Mouse (Mus musculus): ENCODE results near the gene Diaph3. TPM values are rescaled to one million over a fixed set of nuclear protein-coding genes. Genes with fewer than 3 reads are reported as not detected.

Diaph3 gene
- polyA plus RNA-seq, 1 experiment from 2014 or later: 15.3 TPM

DNA sequence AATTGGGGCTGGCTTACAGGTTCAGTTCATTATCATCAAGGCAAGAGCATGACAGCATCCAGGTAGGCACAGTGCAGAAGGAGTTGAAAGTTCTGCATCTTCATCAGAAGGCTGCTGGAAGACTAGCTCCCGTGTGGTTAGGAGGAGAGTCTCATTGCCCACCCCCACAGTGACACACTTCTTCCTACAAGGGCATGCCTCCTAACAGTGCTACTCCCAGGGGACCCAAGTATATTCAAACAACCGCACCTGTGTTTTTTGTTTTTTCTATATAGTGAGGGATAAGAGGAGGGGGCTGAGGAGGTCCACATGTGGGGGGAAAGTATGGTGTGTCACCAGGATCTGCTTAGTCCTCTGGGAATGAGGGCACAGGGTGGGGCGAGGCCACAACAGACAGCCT, 4.3 kb upstream of the Diaph3 start:
- no peaks in the 10 kb centered on the region for H3K27me3 ChIP-seq (ENCODE audit: control insufficient read depth, insufficient read depth, low read length)
- no peaks in the 10 kb centered on the region for H3K9me3 ChIP-seq (ENCODE audit: control insufficient read depth, low read length)
- no peak overlapping the region for H3K4me3 ChIP-seq (ENCODE audit: control insufficient read depth in 1 of 2, insufficient read depth in 1 of 2, low read depth in 1 of 2, low read length in 2 of 2)
- H3K4me2 ChIP-seq (ENCODE audit: low read length): no peak overlapping the region
- H3K9ac ChIP-seq (ENCODE audit: low read length): no peak overlapping the region
- no peak overlapping the region for H3K27ac ChIP-seq (replicated peaks in 1 of 2; ENCODE audit: control insufficient read depth in 1 of 2, insufficient read depth in 1 of 2, low read depth in 2 of 2, low read length in 2 of 2)
- ATAC-seq (ENCODE audit: insufficient number of reproducible peaks, insufficient read depth, low FRiP score, low read depth): no peak
- H3K4me1 ChIP-seq (ENCODE audit: control insufficient read depth in 2 of 2, insufficient read depth in 2 of 2, low read length in 2 of 2): peaks cover 3 to 5% of the 10 kb centered on the region in 2 experiments; a peak in 1 of 4 replicates
- WGBS: 78% methylated on average over 3 of the region's 3 CpGs
- H3K36me3 ChIP-seq (ENCODE audit: control insufficient read depth, insufficient read depth, low read length): no peaks in the 10 kb centered on the region

DNA sequence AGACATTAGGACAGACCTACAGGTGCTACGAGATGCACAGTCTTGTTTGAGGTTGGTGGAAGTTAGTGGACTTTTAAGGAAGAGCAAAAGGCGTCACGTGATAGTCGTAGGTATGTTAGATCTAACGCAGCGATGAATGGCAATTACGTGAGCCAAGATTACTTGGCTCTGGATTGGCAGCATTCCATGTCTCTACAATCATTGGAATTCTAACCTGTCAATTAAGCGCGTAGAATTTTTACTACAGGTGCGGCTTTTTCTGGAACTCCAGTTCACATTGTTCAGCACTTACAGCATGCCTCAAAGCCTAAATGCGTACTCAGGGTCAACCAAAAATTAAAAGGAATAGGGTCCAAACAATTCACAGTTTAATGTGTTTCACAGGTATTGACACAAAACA, 742 bp upstream of the Diaph3 start:
- WGBS: 66% methylated on average over 11 of the region's 11 CpGs
- H3K9ac ChIP-seq (ENCODE audit: low read length): peak overlapping the region; percentile 74; the same call in 1 of the 2 replicates
- no peak overlapping the region for H3K27ac ChIP-seq (replicated peaks in 1 of 2; ENCODE audit: control insufficient read depth in 1 of 2, insufficient read depth in 1 of 2, low read depth in 2 of 2, low read length in 2 of 2)
- H3K4me2 ChIP-seq (ENCODE audit: low read length): peak overlapping the region; percentile 76
- H3K4me1 ChIP-seq (ENCODE audit: control insufficient read depth in 2 of 2, insufficient read depth in 2 of 2, low read length in 2 of 2): peaks cover 3 to 8% of the 10 kb centered on the region in 2 experiments; a peak in 2 of 4 replicates
- H3K9me3 ChIP-seq (ENCODE audit: control insufficient read depth, low read length): no peaks in the 10 kb centered on the region
- H3K4me3 ChIP-seq (ENCODE audit: control insufficient read depth in 1 of 2, insufficient read depth in 1 of 2, low read depth in 1 of 2, low read length in 2 of 2): peak overlapping the region; percentile 19 to 78; a peak in 3 of 4 replicates
- H3K36me3 ChIP-seq (ENCODE audit: control insufficient read depth, insufficient read depth, low read length): 0 out of 2 replicates have a peak, but pooled peaks cover 3% of the 10 kb centered on the region
- no peaks in the 10 kb centered on the region for H3K27me3 ChIP-seq (ENCODE audit: control insufficient read depth, insufficient read depth, low read length)
- ATAC-seq (ENCODE audit: insufficient number of reproducible peaks, insufficient read depth, low FRiP score, low read depth): no peak

GRCm38 (mm10) chr14:87140327-87140962, 590 bp downstream of the Diaph3 start:
- WGBS: 2% methylated on average over 17 of the region's 17 CpGs
- Histone ChIP-seq H3K9ac (ENCODE audit: low read length) (peak overlapping the region; percentile 74), H3K36me3 (ENCODE audit: control insufficient read depth, insufficient read depth, low read length) (0 out of 2 replicates have a peak, but pooled peaks cover 3% of the 10 kb centered on the region), H3K9me3 (ENCODE audit: control insufficient read depth, low read length) (no peaks in the 10 kb centered on the region), H3K4me2 (ENCODE audit: low read length) (peak overlapping the region; percentile 76), H3K27ac (replicated peaks in 1 of 2; ENCODE audit: control insufficient read depth in 1 of 2, insufficient read depth in 1 of 2, low read depth in 2 of 2, low read length in 2 of 2) (peak overlapping the region; percentile 56 to 68), H3K4me3 (ENCODE audit: control insufficient read depth in 1 of 2, insufficient read depth in 1 of 2, low read depth in 1 of 2, low read length in 2 of 2) (peak overlapping the region; percentile 62 to 78), H3K4me1 (ENCODE audit: control insufficient read depth in 2 of 2, insufficient read depth in 2 of 2, low read length in 2 of 2) (peaks cover 3 to 8% of the 10 kb centered on the region in 2 experiments; a peak in 2 of 4 replicates), H3K27me3 (ENCODE audit: control insufficient read depth, insufficient read depth, low read length) (no peaks in the 10 kb centered on the region)
- ATAC-seq (ENCODE audit: insufficient number of reproducible peaks, insufficient read depth, low FRiP score, low read depth): peak; percentile 4; the same call in 1 of the 2 replicates

GRCm38 (mm10) chr14:87126076-87126639, 14.9 kb downstream of the Diaph3 start:
- H3K27ac ChIP-seq (replicated peaks in 1 of 2; ENCODE audit: control insufficient read depth in 1 of 2, insufficient read depth in 1 of 2, low read depth in 2 of 2, low read length in 2 of 2): no peak overlapping the region

GRCm38 (mm10) chr14:87125492-87125891, 15.5 kb downstream of the Diaph3 start:
- Histone ChIP-seq H3K36me3 (ENCODE audit: control insufficient read depth, insufficient read depth, low read length) (no peaks in the 10 kb centered on the region), H3K4me2 (ENCODE audit: low read length) (no peak overlapping the region), H3K27me3 (ENCODE audit: control insufficient read depth, insufficient read depth, low read length) (no peaks in the 10 kb centered on the region), H3K4me3 (ENCODE audit: control insufficient read depth in 1 of 2, insufficient read depth in 1 of 2, low read depth in 1 of 2, low read length in 2 of 2) (no peak overlapping the region), H3K9me3 (ENCODE audit: control insufficient read depth, low read length) (no peaks in the 10 kb centered on the region), H3K27ac (replicated peaks in 1 of 2; ENCODE audit: control insufficient read depth in 1 of 2, insufficient read depth in 1 of 2, low read depth in 2 of 2, low read length in 2 of 2) (no peak overlapping the region), H3K4me1 (ENCODE audit: control insufficient read depth in 2 of 2, insufficient read depth in 2 of 2, low read length in 2 of 2) (no peaks in the 10 kb centered on the region; a peak in 1 of 4 replicates), H3K9ac (ENCODE audit: low read length) (no peak overlapping the region)
- no peak for ATAC-seq (ENCODE audit: insufficient number of reproducible peaks, insufficient read depth, low FRiP score, low read depth)
- WGBS: 86% methylated on average over 5 of the region's 5 CpGs

More at GRCm38 (mm10) chr14:87126076-87126639, 14.9 kb downstream of the Diaph3 start:
- Histone ChIP-seq H3K4me2 (ENCODE audit: low read length) (no peak overlapping the region), H3K4me1 (ENCODE audit: control insufficient read depth in 2 of 2, insufficient read depth in 2 of 2, low read length in 2 of 2) (no peaks in the 10 kb centered on the region; a peak in 1 of 4 replicates), H3K4me3 (ENCODE audit: control insufficient read depth in 1 of 2, insufficient read depth in 1 of 2, low read depth in 1 of 2, low read length in 2 of 2) (no peak overlapping the region), H3K9ac (ENCODE audit: low read length) (no peak overlapping the region), H3K27me3 (ENCODE audit: control insufficient read depth, insufficient read depth, low read length) (no peaks in the 10 kb centered on the region), H3K36me3 (ENCODE audit: control insufficient read depth, insufficient read depth, low read length) (no peaks in the 10 kb centered on the region), H3K9me3 (ENCODE audit: control insufficient read depth, low read length) (no peaks in the 10 kb centered on the region)
- 90% methylated on average over 6 of the region's 6 CpGs for WGBS
- no peak for ATAC-seq (ENCODE audit: insufficient number of reproducible peaks, insufficient read depth, low FRiP score, low read depth)

- H3K9me3 ChIP-seq (ENCODE audit: control insufficient read depth, low read length): no peaks in the 10 kb centered on the region
- H3K4me1 ChIP-seq (ENCODE audit: control insufficient read depth in 2 of 2, insufficient read depth in 2 of 2, low read length in 2 of 2): no peaks in the 10 kb centered on the region; a peak in 1 of 4 replicates
- no peak for ATAC-seq (ENCODE audit: insufficient number of reproducible peaks, insufficient read depth, low FRiP score, low read depth)
- no peaks in the 10 kb centered on the region for H3K36me3 ChIP-seq (ENCODE audit: control insufficient read depth, insufficient read depth, low read length)
- H3K9ac ChIP-seq (ENCODE audit: low read length): no peak overlapping the region
- no peaks in the 10 kb centered on the region for H3K27me3 ChIP-seq (ENCODE audit: control insufficient read depth, insufficient read depth, low read length)
- 91% methylated on average over 15 of the region's 15 CpGs for WGBS
- no peak overlapping the region for H3K4me3 ChIP-seq (ENCODE audit: control insufficient read depth in 1 of 2, insufficient read depth in 1 of 2, low read depth in 1 of 2, low read length in 2 of 2)
- H3K27ac ChIP-seq (replicated peaks in 1 of 2; ENCODE audit: control insufficient read depth in 1 of 2, insufficient read depth in 1 of 2, low read depth in 2 of 2, low read length in 2 of 2): no peak overlapping the region
- H3K4me2 ChIP-seq (ENCODE audit: low read length): no peak overlapping the region
Observed at GRCm38 (mm10) chr14:87123091-87123490, 17.9 kb downstream of the Diaph3 start.

DNA sequence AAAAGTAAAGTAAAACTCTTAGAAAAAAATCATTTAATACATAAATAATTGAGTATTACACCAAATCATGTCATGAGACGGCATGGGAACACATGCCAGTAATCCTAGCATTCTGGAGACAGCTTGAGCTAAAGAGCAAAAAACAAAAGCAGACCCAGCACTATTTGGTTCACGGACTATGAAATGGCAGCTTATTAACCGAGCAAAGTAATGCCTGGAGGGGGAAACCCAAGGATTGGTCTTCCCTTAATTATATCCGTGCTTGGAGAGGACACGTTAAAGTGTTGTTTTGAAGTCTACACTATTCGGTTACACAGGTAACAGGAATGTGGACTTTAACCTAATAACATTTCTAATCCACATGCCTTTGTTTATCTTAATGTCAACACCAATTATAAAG, 19.2 kb downstream of the Diaph3 start:
- WGBS: 83% methylated on average over 6 of the region's 6 CpGs
- Histone ChIP-seq H3K9ac (ENCODE audit: low read length) (no peak overlapping the region), H3K27me3 (ENCODE audit: control insufficient read depth, insufficient read depth, low read length) (no peaks in the 10 kb centered on the region), H3K9me3 (ENCODE audit: control insufficient read depth, low read length) (no peaks in the 10 kb centered on the region), H3K27ac (replicated peaks in 1 of 2; ENCODE audit: control insufficient read depth in 1 of 2, insufficient read depth in 1 of 2, low read depth in 2 of 2, low read length in 2 of 2) (no peak overlapping the region), H3K4me2 (ENCODE audit: low read length) (no peak overlapping the region), H3K4me1 (ENCODE audit: control insufficient read depth in 2 of 2, insufficient read depth in 2 of 2, low read length in 2 of 2) (no peaks in the 10 kb centered on the region), H3K4me3 (ENCODE audit: control insufficient read depth in 1 of 2, insufficient read depth in 1 of 2, low read depth in 1 of 2, low read length in 2 of 2) (no peak overlapping the region), H3K36me3 (ENCODE audit: control insufficient read depth, insufficient read depth, low read length) (no peaks in the 10 kb centered on the region)
- no peak for ATAC-seq (ENCODE audit: insufficient number of reproducible peaks, insufficient read depth, low FRiP score, low read depth)
